Comparison of ENCODE assay signal across 8 mouse cellular contexts in the genomic region with DNA sequence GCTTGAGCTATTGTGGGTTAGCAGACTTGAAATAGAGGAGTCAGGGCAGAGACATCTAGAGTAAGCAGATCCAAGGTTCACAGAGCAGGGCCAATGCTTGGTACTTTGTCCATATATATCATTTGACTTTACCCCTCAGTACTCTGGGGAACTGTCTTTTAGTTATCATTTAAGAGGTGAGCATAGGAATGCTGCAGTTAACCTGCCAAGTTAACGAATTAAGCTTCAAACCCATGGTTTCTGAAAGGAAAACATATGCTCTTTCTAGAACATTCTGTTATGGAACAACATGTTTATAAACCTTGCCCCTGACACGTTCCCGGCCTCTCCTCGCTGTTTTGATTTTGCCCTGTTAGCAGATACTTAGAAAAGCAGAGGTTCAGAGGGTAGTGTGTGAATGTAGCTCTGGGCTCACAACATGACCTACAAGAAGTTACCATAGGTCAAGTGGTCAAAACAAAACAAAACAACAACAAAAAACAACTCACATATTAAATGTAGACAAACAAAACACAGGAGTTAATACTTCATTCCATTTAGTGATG. TPM values are rescaled to one million over a fixed set of nuclear protein-coding genes. Genes with fewer than 3 reads are reported as not detected.
DNase-seq lines count a peak whose midpoint lies in the region; ATAC-seq and TF ChIP-seq lines count a peak whose summit lies in the region.

No protein-coding gene starts in this region.

- peaks cover 30% of the 10 kb centered on the region for H3K4me1 ChIP-seq in heart, embryonic 13.5 days
- peaks cover 35% of the 10 kb centered on the region for H3K4me1 ChIP-seq in E14TG2a.4 (replicated peaks; ENCODE audit: low read depth, low read length)
- peaks cover 3% of the 10 kb centered on the region; the same call in 1 of the 2 replicates for H3K4me1 ChIP-seq in forebrain, embryonic 16.5 days (replicated peaks; ENCODE audit: control insufficient read depth, insufficient read depth, low read length)
- H3K4me1 ChIP-seq in liver, embryonic 15.5 days (replicated peaks) = peaks cover 9% of the 10 kb centered on the region; the same call in 1 of the 2 replicates

- 79% methylated on average over 4 of the region's 4 CpGs for WGBS in heart, embryonic 13.5 days
- WGBS in forebrain, embryonic 16.5 days = 83% methylated on average over 4 of the region's 4 CpGs
- WGBS in liver, embryonic 15.5 days (ENCODE audit: insufficient replicate concordance) = 64% methylated on average over 4 of the region's 4 CpGs

- TF ChIP-seq CTCF in E14TG2a.4 (conservative IDR thresholded peaks at IDR 0.05; ENCODE audit: low read length) = no peak

- H3K4me2 ChIP-seq in heart, embryonic 13.5 days = peak overlapping the region; percentile 81
- peak overlapping the region; percentile 89 for H3K4me2 ChIP-seq in forebrain, embryonic 16.5 days (ENCODE audit: low read length)
- 0 out of 2 replicates have a peak overlapping the region, but pooled peaks have one; percentile 66 for H3K4me2 ChIP-seq in liver, embryonic 15.5 days

- no peaks in the 10 kb centered on the region for H3K27me3 ChIP-seq in heart, embryonic 13.5 days (replicated peaks)
- 0 out of 2 replicates have a peak, but pooled peaks cover 3% of the 10 kb centered on the region for H3K27me3 ChIP-seq in E14TG2a.4 (ENCODE audit: insufficient read depth, low read length)
- H3K27me3 ChIP-seq in forebrain, embryonic 16.5 days (replicated peaks; ENCODE audit: control insufficient read depth, insufficient read depth, low read length) = no peaks in the 10 kb centered on the region
- peaks cover 8% of the 10 kb centered on the region; the same call in 1 of the 2 replicates for H3K27me3 ChIP-seq in liver, embryonic 15.5 days

- H3K9me3 ChIP-seq in heart, embryonic 13.5 days = no peaks in the 10 kb centered on the region
- H3K9me3 ChIP-seq in E14TG2a.4 (ENCODE audit: low read length) = no peaks in the 10 kb centered on the region
- H3K9me3 ChIP-seq in forebrain, embryonic 16.5 days (ENCODE audit: control insufficient read depth, low read length) = no peaks in the 10 kb centered on the region
- no peaks in the 10 kb centered on the region for H3K9me3 ChIP-seq in liver, embryonic 15.5 days (replicated peaks)

- no peaks in the 10 kb centered on the region for H3K36me3 ChIP-seq in heart, embryonic 13.5 days
- H3K36me3 ChIP-seq in E14TG2a.4 (ENCODE audit: insufficient read depth, low read length) = peaks cover 22% of the 10 kb centered on the region
- H3K36me3 ChIP-seq in forebrain, embryonic 16.5 days (ENCODE audit: control insufficient read depth, insufficient read depth) = no peaks in the 10 kb centered on the region
- no peaks in the 10 kb centered on the region for H3K36me3 ChIP-seq in liver, embryonic 15.5 days (replicated peaks)

- H3K9ac ChIP-seq in heart, embryonic 13.5 days = peak overlapping the region; percentile 91
- no peak overlapping the region for H3K9ac ChIP-seq in forebrain, embryonic 16.5 days (replicated peaks; ENCODE audit: low read depth, low read length)
- H3K9ac ChIP-seq in liver, embryonic 15.5 days = no peak overlapping the region

- 0 out of 2 replicates have a peak overlapping the region, but pooled peaks have one; percentile 44 for H3K27ac ChIP-seq in heart, embryonic 13.5 days (replicated peaks)
- no peak overlapping the region for H3K27ac ChIP-seq in forebrain, embryonic 16.5 days (ENCODE audit: low read length)
- no peak overlapping the region for H3K27ac ChIP-seq in liver, embryonic 15.5 days (replicated peaks)

- ATAC-seq in heart, embryonic 13.5 days (ENCODE audit: extremely low read depth, insufficient number of reproducible peaks, low FRiP score, low TSS enrichment) = no peak
- ATAC-seq in forebrain, embryonic 16.5 days = no peak
- no peak for ATAC-seq in liver, embryonic 15.5 days (ENCODE audit: insufficient read depth)

- no peak for DNase-seq in heart, postnatal 4 days
- no peak for DNase-seq in layer of hippocampus, adult 18-20 months (ENCODE audit: low spot score in 2 of 2)
- DNase-seq in urinary bladder, postnatal 14 days (ENCODE audit: low spot score) = no peak
- no peak for DNase-seq in spleen, postnatal 4 days (ENCODE audit: low spot score in 2 of 2)

- peak overlapping the region; percentile 78 for H3K4me3 ChIP-seq in heart, embryonic 13.5 days
- H3K4me3 ChIP-seq in E14TG2a.4 (replicated peaks; ENCODE audit: low read length) = peak overlapping the region; percentile 88
- H3K4me3 ChIP-seq in forebrain, embryonic 16.5 days (replicated peaks; ENCODE audit: low read length) = no peak overlapping the region
- H3K4me3 ChIP-seq in liver, embryonic 15.5 days (replicated peaks) = no peak overlapping the region; the same call in 1 of the 2 replicates

RNA-seq across cellular contexts. Expression of gene Prdm5, which starts 1.0 kb away (rescaled TPM):
- polyA plus RNA-seq in heart, embryonic 13.5 days (2015; fragmentation: Nextera tagmentation; extraction: Ambion mirVana) = 12.6 and 15.9 TPM in 2 replicates
- 10 to 100 TPM; 13.4 to 13.8 TPM for total RNA-seq in heart, postnatal 4 days (2021)
- 5.5 and 6.1 TPM in 2 replicates for polyA plus RNA-seq in forebrain, embryonic 16.5 days (2015; fragmentation: Nextera tagmentation; extraction: Ambion mirVana)
- 1.5 and 1.6 TPM in 2 replicates for polyA plus RNA-seq in liver, embryonic 15.5 days (2015; fragmentation: Nextera tagmentation; extraction: Ambion mirVana)
- total RNA-seq in layer of hippocampus, adult 18-20 months (2021) = 10 to 100 TPM; 34.4 to 35.6 TPM

Comparison
In these comparisons a context has a peak if more than half of its experiments do, and no peak if none do; other contexts are left out.
1. H3K4me3 ChIP-seq: peak in heart, embryonic 13.5 days (single experiment) and E14TG2a.4 (single experiment); none in forebrain, embryonic 16.5 days (single experiment) and liver, embryonic 15.5 days (single experiment).
2. Peak in every context shown above with its lines, with median percentiles within 50 percentile points of each other: H3K4me2 ChIP-seq.